Mouse (Mus musculus): Measurements from ENCODE around the gene Glyat. TPM values are rescaled to one million over a fixed set of nuclear protein-coding genes. Genes with fewer than 3 reads are reported as not detected.

The Glyat gene
- polyA plus RNA-seq (2015; fragmentation: Nextera tagmentation; extraction: Ambion mirVana) = 0.04 TPM in 1 of 2 replicates, not detected in the other

DNA sequence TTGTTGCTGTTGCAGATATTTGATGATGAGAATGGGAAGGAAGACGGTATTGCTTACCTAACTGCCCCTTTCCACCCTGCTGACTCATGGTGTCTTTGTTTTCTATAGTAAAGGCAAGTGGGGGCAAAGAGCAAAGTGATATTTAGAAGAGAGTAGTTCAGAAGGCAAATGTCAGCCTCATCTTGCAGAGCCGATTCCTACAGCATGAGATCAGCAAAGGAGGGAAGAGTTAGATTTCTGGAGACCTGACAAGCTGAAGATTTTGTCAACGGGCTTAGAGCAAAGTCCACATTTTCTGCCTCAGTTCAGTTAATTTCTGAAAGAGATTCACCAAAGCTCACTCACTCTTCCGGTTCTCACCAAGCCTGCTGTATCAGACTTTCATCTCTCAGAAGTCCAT, at the start of gene Glyat:
Gene Glyat, plus strand, starts transcription at position 133 of the 400 bp plus-strand sequence.
- H3K4me1 ChIP-seq (replicated peaks; ENCODE audit: control insufficient read depth, insufficient read depth) = no peaks in the 10 kb centered on the region
- TF ChIP-seq CTCF (IDR thresholded peaks at IDR 0.05; ENCODE audit: low read depth) = no peak
- no peak for TF ChIP-seq EP300 (optimal IDR thresholded peaks at IDR 0.05)
- H3K27ac ChIP-seq (replicated peaks) = no peak within 1 kb of the TSS
- ATAC-seq (ENCODE audit: low FRiP score, low TSS enrichment) = no peak
- H3K9ac ChIP-seq (ENCODE audit: low read length) = no peak within 1 kb of the TSS
- H3K9me3 ChIP-seq (ENCODE audit: control insufficient read depth, low read length) = no peaks in the 10 kb centered on the region
- H3K27me3 ChIP-seq (ENCODE audit: control insufficient read depth, insufficient read depth, low read length) = no peaks in the 10 kb centered on the region
- H3K4me2 ChIP-seq (replicated peaks; ENCODE audit: low read depth) = no peak within 1 kb of the TSS
- H3K36me3 ChIP-seq (ENCODE audit: control insufficient read depth, insufficient read depth, low read length) = no peaks in the 10 kb centered on the region
- 59% methylated on average over 4 of the region's 4 CpGs for WGBS
- no peak within 1 kb of the TSS for H3K4me3 ChIP-seq (ENCODE audit: low read depth, low read length)
- DNase-seq (ENCODE audit: low spot score) = no peak

DNA sequence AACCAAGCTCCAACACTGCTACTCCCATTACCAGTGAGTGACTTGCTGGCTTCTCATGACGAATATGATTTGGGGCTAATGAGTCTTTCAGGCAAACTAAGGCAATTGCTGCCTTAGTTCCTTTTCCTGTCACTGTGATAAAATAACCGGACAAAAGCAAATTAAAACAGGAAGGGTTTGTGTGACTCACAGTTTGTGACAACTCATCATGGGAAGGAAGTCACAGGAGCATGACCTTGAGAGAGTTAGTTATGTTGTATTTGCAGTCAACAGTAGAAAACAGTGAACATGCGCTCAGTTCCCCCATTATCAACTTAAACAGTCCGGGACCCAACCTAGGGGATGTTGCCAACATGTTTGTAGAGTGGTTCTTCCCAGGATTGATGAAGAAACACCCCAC, 47.8 kb upstream of the Glyat start:
- no peak for DNase-seq (ENCODE audit: low spot score)
- Histone ChIP-seq H3K36me3 (ENCODE audit: control insufficient read depth, insufficient read depth, low read length) (no peaks in the 10 kb centered on the region), H3K4me3 (ENCODE audit: low read depth, low read length) (no peak overlapping the region), H3K4me1 (replicated peaks; ENCODE audit: control insufficient read depth, insufficient read depth) (no peaks in the 10 kb centered on the region), H3K27me3 (ENCODE audit: control insufficient read depth, insufficient read depth, low read length) (no peaks in the 10 kb centered on the region), H3K4me2 (replicated peaks; ENCODE audit: low read depth) (no peak overlapping the region), H3K9me3 (ENCODE audit: control insufficient read depth, low read length) (no peaks in the 10 kb centered on the region), H3K27ac (replicated peaks) (no peak overlapping the region), H3K9ac (ENCODE audit: low read length) (no peak overlapping the region)
- ATAC-seq (ENCODE audit: low FRiP score, low TSS enrichment) = no peak
- no peak for TF ChIP-seq CTCF (IDR thresholded peaks at IDR 0.05; ENCODE audit: low read depth)
- no peak for TF ChIP-seq EP300 (optimal IDR thresholded peaks at IDR 0.05)
- WGBS = 67% methylated on average over 4 of the region's 4 CpGs

DNA sequence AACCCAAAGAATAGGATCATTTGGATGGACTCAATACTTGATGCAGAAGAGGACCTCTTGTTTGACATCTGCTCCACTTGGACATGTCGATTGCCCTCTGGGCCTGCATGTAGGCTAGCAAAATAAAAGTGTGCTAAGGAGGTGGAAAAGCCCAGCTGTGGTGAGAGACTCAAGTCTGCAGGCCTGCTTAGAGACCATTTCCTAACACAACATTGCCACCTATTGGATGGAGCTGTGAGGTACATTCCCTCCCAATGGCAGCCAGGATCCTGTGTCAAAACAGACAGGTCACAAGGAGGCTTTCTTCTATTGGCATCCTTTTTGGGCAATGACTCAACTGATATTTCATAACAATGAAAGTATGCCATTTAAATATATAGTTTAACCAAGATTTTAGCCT, 41.2 kb upstream of the Glyat start:
- ATAC-seq (ENCODE audit: low FRiP score, low TSS enrichment) = no peak
- Histone ChIP-seq H3K9ac (ENCODE audit: low read length) (no peak overlapping the region), H3K27ac (replicated peaks) (no peak overlapping the region), H3K4me3 (ENCODE audit: low read depth, low read length) (no peak overlapping the region), H3K4me1 (replicated peaks; ENCODE audit: control insufficient read depth, insufficient read depth) (no peaks in the 10 kb centered on the region; the same call in 1 of the 2 replicates), H3K36me3 (ENCODE audit: control insufficient read depth, insufficient read depth, low read length) (no peaks in the 10 kb centered on the region), H3K4me2 (replicated peaks; ENCODE audit: low read depth) (no peak overlapping the region), H3K27me3 (ENCODE audit: control insufficient read depth, insufficient read depth, low read length) (no peaks in the 10 kb centered on the region), H3K9me3 (ENCODE audit: control insufficient read depth, low read length) (no peaks in the 10 kb centered on the region)
- peak; percentile 65 for DNase-seq (ENCODE audit: low spot score)
- TF ChIP-seq CTCF (IDR thresholded peaks at IDR 0.05; ENCODE audit: low read depth) (peak; percentile 93), EP300 (optimal IDR thresholded peaks at IDR 0.05) (no peak)
- WGBS = 7% methylated on average over 1 of the region's 1 CpGs

DNA sequence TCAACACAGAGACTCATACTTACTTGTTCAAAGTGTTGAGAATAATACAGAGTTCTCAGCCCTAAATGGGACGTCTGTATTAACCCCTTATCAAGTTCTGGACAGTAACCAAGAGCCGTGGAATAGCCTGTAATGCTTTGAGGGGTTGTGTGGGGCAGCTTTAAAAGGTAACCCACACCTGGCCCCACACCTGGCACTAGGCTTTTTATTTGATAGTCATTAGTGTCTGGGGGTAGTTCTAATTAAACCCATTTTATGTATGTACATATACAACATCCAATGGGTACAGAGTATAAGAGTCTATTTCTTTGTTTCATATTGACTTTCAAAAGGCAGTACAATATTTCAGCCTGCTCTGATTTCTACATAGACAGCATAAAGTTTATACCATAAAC, 38.0 kb upstream of the Glyat start:
- no peaks in the 10 kb centered on the region for H3K9me3 ChIP-seq (ENCODE audit: control insufficient read depth, low read length)
- 0 out of 2 replicates have a peak overlapping the region, but pooled peaks have one; percentile 69 for H3K4me3 ChIP-seq (ENCODE audit: low read depth, low read length)
- no peaks in the 10 kb centered on the region for H3K27me3 ChIP-seq (ENCODE audit: control insufficient read depth, insufficient read depth, low read length)
- H3K36me3 ChIP-seq (ENCODE audit: control insufficient read depth, insufficient read depth, low read length) = no peaks in the 10 kb centered on the region
- no peak overlapping the region for H3K27ac ChIP-seq (replicated peaks)
- DNase-seq (ENCODE audit: low spot score) = no peak
- ATAC-seq (ENCODE audit: low FRiP score, low TSS enrichment) = no peak; the same call in 1 of the 2 replicates
- WGBS = 48% methylated on average over 2 of the region's 2 CpGs
- TF ChIP-seq CTCF (IDR thresholded peaks at IDR 0.05; ENCODE audit: low read depth) (no peak), EP300 (optimal IDR thresholded peaks at IDR 0.05) (no peak)
- H3K9ac ChIP-seq (ENCODE audit: low read length) = no peak overlapping the region
- H3K4me1 ChIP-seq (replicated peaks; ENCODE audit: control insufficient read depth, insufficient read depth) = no peaks in the 10 kb centered on the region; the same call in 1 of the 2 replicates
- peak overlapping the region; percentile 98 for H3K4me2 ChIP-seq (replicated peaks; ENCODE audit: low read depth)

DNA sequence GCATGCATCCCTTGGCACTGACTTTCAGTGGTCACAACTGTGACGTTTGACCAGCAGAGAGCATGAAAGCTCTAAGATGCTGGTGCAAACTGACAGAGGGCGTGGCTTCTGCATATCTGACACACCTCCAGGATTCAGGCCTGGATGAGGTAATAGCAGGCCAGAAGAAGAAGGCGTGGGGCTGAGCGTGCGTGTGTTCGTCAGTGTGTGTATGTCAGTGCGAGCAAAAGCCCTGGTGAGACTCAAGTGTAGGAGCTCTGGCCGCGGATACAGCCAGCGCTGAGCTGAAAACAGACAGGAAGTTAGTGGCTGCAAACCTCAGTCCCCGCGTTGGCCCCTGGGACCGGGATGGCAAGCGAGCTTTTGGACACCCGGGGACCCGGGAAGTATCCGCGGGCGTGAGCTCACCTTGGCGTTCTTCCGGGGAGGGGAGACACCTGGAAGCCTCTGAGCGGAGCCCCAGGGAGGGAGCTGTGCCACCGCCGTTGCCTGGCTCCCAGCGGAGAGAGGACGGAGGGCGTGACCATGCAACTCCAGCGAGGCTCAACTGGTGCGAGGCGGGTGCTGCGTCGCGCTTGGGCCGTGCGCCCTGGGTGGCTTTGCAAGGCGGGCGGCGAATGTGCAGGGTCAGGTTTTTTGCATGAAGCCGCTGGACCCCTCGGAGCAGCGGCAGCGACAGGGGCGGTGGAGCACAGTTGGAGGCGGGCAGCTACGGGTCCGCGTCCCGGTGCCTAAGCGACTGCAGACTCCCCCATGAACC, 37.4 kb upstream of the Glyat start:
- Histone ChIP-seq H3K4me1 (replicated peaks; ENCODE audit: control insufficient read depth, insufficient read depth) (no peaks in the 10 kb centered on the region; the same call in 1 of the 2 replicates), H3K4me2 (replicated peaks; ENCODE audit: low read depth) (peak overlapping the region; percentile 98), H3K27ac (replicated peaks) (peak overlapping the region; percentile 92), H3K27me3 (ENCODE audit: control insufficient read depth, insufficient read depth, low read length) (no peaks in the 10 kb centered on the region), H3K36me3 (ENCODE audit: control insufficient read depth, insufficient read depth, low read length) (no peaks in the 10 kb centered on the region), H3K4me3 (ENCODE audit: low read depth, low read length) (peak overlapping the region; percentile 69), H3K9ac (ENCODE audit: low read length) (peak overlapping the region; percentile 78), H3K9me3 (ENCODE audit: control insufficient read depth, low read length) (no peaks in the 10 kb centered on the region)
- TF ChIP-seq CTCF (IDR thresholded peaks at IDR 0.05; ENCODE audit: low read depth) = peak; percentile 81
- TF ChIP-seq EP300 (optimal IDR thresholded peaks at IDR 0.05) = no peak
- ATAC-seq (ENCODE audit: low FRiP score, low TSS enrichment) (peak; percentile 96), DNase-seq (ENCODE audit: low spot score) (peak; percentile 85)
- under 1% methylated on average over 49 of the region's 49 CpGs for WGBS

All from stomach, postnatal 0 days (tissue).